Mouse (Mus musculus): ENCODE results near the gene Slc43a1. TPM values are rescaled to one million over a fixed set of nuclear protein-coding genes. Genes with fewer than 3 reads are reported as not detected.
A peak's percentile ranks its signal among the peaks of the same experiment; 100 is the strongest.

Slc43a1 gene
- polyA plus RNA-seq, 1 experiment from 2014 or later = 15.1 TPM

DNA sequence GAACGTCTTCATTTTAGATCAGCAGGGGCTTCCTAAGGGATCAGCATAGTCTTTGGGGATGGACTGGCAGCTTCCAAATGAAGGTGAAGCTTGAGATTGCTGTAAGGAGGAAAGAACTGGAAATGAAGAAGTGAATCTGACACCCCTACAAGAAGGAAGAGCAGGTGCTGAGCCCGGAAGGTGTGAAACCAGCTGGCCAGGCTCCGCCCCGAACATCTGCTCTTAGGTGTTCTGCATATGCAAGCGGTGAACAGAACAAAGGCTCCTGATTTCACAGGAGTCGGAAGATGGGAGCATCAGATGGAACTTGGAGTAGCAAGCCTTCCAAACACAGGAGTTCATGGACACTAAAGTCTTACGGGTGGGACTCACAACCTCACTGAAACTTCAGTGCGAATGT, 1.5 kb upstream of the Slc43a1 start:
- no peaks in the 10 kb centered on the region for H3K36me3 ChIP-seq
- ATAC-seq (ENCODE audit: borderline replicate concordance, extremely low read depth, low FRiP score, low TSS enrichment) = no peak
- no peak overlapping the region for H3K4me3 ChIP-seq
- peaks cover 31% of the 10 kb centered on the region for H3K4me1 ChIP-seq
- H3K9me3 ChIP-seq = no peaks in the 10 kb centered on the region
- WGBS = 49% methylated on average over 8 of the region's 8 CpGs
- H3K27ac ChIP-seq = no peak overlapping the region
- H3K4me2 ChIP-seq = no peak overlapping the region
- H3K9ac ChIP-seq = no peak overlapping the region
- peaks cover 13% of the 10 kb centered on the region; the same call in 1 of the 2 replicates for H3K27me3 ChIP-seq

DNA sequence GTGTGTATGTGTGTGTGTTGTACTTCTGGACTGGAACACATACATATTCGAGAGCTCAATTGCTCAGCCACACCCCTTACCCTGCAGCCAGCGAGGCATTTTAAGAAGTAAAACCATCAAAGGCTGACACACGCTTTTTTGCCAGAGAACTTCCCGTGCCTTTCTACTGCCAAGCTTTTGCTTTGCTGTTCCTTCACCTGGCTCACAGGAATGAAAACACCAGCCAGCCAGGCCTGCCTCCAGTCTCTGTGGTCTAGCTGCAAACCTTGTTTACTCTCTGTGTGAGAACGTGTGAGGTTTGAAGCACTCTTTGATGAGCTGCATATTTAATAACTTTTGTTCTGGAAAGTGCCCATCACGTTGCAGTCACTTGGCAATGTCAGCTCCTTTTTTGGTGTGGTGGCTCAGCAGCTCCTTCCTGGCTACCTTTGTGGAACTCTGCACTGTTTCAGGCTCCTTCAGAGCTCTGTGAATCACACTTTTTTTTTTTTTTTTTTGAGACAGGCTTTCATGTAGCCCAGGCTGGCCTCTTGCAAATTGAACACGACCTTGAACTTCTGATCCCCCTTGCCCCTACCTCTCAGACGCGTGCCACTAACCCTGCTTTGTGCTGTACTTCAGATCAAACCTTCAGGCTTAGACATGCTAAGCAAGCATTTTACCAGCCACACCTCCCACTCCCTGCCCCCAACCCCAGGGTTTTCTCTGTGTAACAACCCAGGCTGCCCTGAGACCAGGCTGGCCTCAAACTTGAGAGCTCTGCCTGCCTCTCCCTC, 645 bp upstream of the Slc43a1 start:
- peaks cover 30% of the 10 kb centered on the region for H3K4me1 ChIP-seq
- no peak overlapping the region for H3K4me3 ChIP-seq
- H3K4me2 ChIP-seq = peak overlapping the region; percentile 97
- no peak for ATAC-seq (ENCODE audit: borderline replicate concordance, extremely low read depth, low FRiP score, low TSS enrichment)
- WGBS = 27% methylated on average over 9 of the region's 9 CpGs
- peaks cover 13% of the 10 kb centered on the region; the same call in 1 of the 2 replicates for H3K27me3 ChIP-seq
- no peak overlapping the region for H3K27ac ChIP-seq
- no peaks in the 10 kb centered on the region for H3K36me3 ChIP-seq
- no peak overlapping the region for H3K9ac ChIP-seq
- H3K9me3 ChIP-seq = no peaks in the 10 kb centered on the region

DNA sequence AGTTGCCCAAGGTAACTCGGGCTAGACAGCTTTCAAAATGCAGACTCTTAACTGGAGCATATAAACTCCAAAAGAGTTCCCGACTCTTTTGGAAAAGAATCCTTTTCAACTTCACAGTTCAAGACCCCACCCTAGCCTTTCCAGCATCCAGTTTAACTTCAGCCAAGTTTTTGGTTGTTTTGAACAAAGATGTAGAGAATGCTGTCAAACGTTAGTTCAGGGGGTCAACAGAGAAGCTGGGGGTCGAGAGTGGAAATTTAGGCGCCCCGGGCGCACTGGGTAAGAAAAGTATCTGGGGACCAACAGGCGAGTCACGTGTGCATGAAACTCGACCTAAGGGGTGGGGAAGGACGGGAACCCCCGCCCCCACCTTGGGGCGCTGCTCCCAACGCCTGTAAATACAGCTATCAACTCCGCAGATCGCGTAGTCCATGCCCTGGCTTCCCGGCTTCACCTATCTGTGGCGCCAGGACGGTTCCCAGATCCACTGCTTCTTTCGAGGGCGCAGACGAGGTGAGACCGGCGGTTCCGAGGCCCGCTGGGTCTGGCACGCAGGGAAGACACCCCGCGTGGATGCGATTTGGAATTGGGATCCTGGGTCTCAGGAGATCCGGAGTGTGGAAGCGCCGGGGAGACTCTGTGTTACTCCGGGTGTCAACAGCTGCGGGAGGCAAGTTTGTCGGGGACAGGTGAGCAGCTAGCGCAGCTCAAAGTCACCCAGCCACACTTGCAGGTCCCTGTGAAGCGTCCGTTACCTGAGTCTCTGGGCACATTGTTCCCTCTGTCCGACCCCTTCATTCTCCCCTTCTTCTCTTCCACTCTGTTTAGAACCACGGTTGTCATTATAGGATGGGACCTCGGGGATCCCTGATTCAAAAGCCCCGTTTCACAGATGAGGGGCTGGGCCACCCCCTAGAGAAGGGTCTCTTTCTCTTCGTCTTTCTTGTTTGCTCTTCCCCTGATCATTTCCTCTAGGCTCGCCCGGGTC, 637 bp downstream of the Slc43a1 start:
- Histone ChIP-seq H3K4me2 (peak overlapping the region; percentile 97), H3K4me1 (peaks cover 30% of the 10 kb centered on the region), H3K9ac (peak overlapping the region; percentile 70), H3K9me3 (no peaks in the 10 kb centered on the region), H3K4me3 (peak overlapping the region; percentile 63), H3K27ac (peak overlapping the region; percentile 93), H3K36me3 (no peaks in the 10 kb centered on the region), H3K27me3 (peaks cover 13% of the 10 kb centered on the region; the same call in 1 of the 2 replicates)
- peak; percentile 27; the same call in 1 of the 2 replicates for ATAC-seq (ENCODE audit: borderline replicate concordance, extremely low read depth, low FRiP score, low TSS enrichment)
- WGBS = under 1% methylated on average over 47 of the region's 47 CpGs

GRCm38 (mm10) chr2:84840016-84840747, 1.5 kb downstream of the Slc43a1 start:
- Histone ChIP-seq H3K9ac (peak overlapping the region; percentile 70), H3K4me1 (peaks cover 36% of the 10 kb centered on the region)
- under 1% methylated on average over 54 of the region's 54 CpGs for WGBS

GRCm38 (mm10) chr2:84840748-84841563, 2.3 kb downstream of the Slc43a1 start:
- peak; percentile 11; the same call in 1 of the 2 replicates for ATAC-seq (ENCODE audit: borderline replicate concordance, extremely low read depth, low FRiP score, low TSS enrichment)
- Histone ChIP-seq H3K4me3 (peak overlapping the region; percentile 63), H3K36me3 (no peaks in the 10 kb centered on the region), H3K9me3 (no peaks in the 10 kb centered on the region), H3K27ac (peak overlapping the region; percentile 93), H3K4me1 (peaks cover 38% of the 10 kb centered on the region), H3K27me3 (peaks cover 8% of the 10 kb centered on the region; the same call in 1 of the 2 replicates), H3K4me2 (peak overlapping the region; percentile 97), H3K9ac (peak overlapping the region; percentile 70)
- WGBS = 4% methylated on average over 17 of the region's 17 CpGs

More at GRCm38 (mm10) chr2:84840016-84840747, 1.5 kb downstream of the Slc43a1 start:
- no peaks in the 10 kb centered on the region for H3K9me3 ChIP-seq
- peak; percentile 91 for ATAC-seq (ENCODE audit: borderline replicate concordance, extremely low read depth, low FRiP score, low TSS enrichment)
- no peaks in the 10 kb centered on the region for H3K36me3 ChIP-seq
- H3K4me2 ChIP-seq = peak overlapping the region; percentile 97
- peak overlapping the region; percentile 63 for H3K4me3 ChIP-seq
- H3K27ac ChIP-seq = peak overlapping the region; percentile 93
- H3K27me3 ChIP-seq = peaks cover 13% of the 10 kb centered on the region; the same call in 1 of the 2 replicates

DNA sequence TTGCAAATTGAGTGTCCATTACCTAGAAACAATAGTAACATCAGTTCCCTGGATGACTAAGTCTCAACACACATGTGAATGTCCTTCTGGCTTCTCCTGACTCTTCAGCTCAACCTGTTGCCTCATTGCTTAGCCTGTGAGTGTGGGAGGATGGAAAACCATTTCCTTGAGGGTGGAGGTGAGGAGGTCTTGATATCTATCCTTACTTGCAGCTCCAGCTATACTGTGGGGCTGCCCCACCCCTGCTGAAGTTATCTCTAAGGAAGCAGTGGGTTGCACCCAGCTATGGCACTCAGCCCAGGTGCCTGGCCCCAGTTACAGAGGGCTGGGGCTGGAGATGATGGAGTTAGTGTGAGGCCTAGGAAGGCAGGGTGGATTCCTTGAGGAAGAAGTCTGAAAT, 3.3 kb downstream of the Slc43a1 start:
- no peak for ATAC-seq (ENCODE audit: borderline replicate concordance, extremely low read depth, low FRiP score, low TSS enrichment)

GRCm38 (mm10) chr2:84843654-84844053, 5.0 kb downstream of the Slc43a1 start:
- H3K36me3 ChIP-seq = no peaks in the 10 kb centered on the region
- H3K9ac ChIP-seq = no peak overlapping the region
- peaks cover 35% of the 10 kb centered on the region for H3K4me1 ChIP-seq
- WGBS = 60% methylated on average over 6 of the region's 6 CpGs
- no peak overlapping the region for H3K4me3 ChIP-seq
- no peak overlapping the region for H3K27ac ChIP-seq
- ATAC-seq (ENCODE audit: borderline replicate concordance, extremely low read depth, low FRiP score, low TSS enrichment) = no peak
- H3K27me3 ChIP-seq = peaks cover under 1% of the 10 kb centered on the region; the same call in 1 of the 2 replicates
- H3K9me3 ChIP-seq = no peaks in the 10 kb centered on the region
- H3K4me2 ChIP-seq = no peak overlapping the region

More for the DNA sequence above, 3.3 kb downstream of the Slc43a1 start:
- Histone ChIP-seq H3K4me2 (peak overlapping the region; percentile 97), H3K9ac (no peak overlapping the region), H3K4me3 (no peak overlapping the region; the same call in 1 of the 2 replicates), H3K27me3 (peaks cover 8% of the 10 kb centered on the region; the same call in 1 of the 2 replicates), H3K4me1 (peaks cover 38% of the 10 kb centered on the region), H3K27ac (no peak overlapping the region), H3K9me3 (no peaks in the 10 kb centered on the region), H3K36me3 (no peaks in the 10 kb centered on the region)

DNA sequence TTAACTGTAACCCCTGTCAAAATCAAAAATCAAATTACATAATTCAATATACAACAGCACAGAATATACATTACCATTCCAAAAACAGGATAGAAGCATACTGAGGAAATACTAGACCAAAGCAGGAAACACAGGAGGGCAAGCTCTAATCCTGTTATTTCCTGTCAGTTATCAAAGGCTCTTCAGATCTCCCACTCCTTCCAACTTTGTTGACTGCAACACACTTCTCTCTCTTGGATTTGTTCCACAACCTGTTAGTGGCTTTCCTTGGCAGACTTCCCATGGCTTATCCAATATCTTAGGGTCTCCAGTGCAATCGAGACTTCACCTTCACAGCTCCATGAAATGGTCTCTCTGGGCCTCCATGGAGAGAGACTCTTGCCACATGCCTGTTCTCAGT, 6.6 kb downstream of the Slc43a1 start:
- Histone ChIP-seq H3K9ac (no peak overlapping the region), H3K4me1 (peaks cover 32% of the 10 kb centered on the region)
- WGBS = 23% methylated on average over 1 of the region's 1 CpGs

GRCm38 (mm10) chr2:84850407-84851129, 11.9 kb downstream of the Slc43a1 start:
- Histone ChIP-seq H3K4me3 (peak overlapping the region; percentile 22), H3K9ac (no peak overlapping the region), H3K4me2 (peak overlapping the region; percentile 50), H3K36me3 (peaks cover 24% of the 10 kb centered on the region), H3K9me3 (no peaks in the 10 kb centered on the region), H3K27ac (peak overlapping the region; percentile 59), H3K4me1 (peaks cover 22% of the 10 kb centered on the region), H3K27me3 (no peaks in the 10 kb centered on the region)
- 44% methylated on average over 7 of the region's 7 CpGs for WGBS
- ATAC-seq (ENCODE audit: borderline replicate concordance, extremely low read depth, low FRiP score, low TSS enrichment) = peak; percentile 81

More for the DNA sequence above, 6.6 kb downstream of the Slc43a1 start:
- H3K36me3 ChIP-seq = 0 out of 2 replicates have a peak, but pooled peaks cover 10% of the 10 kb centered on the region
- no peak overlapping the region for H3K4me3 ChIP-seq
- no peak overlapping the region for H3K27ac ChIP-seq
- H3K27me3 ChIP-seq = no peaks in the 10 kb centered on the region
- no peaks in the 10 kb centered on the region for H3K9me3 ChIP-seq
- no peak overlapping the region for H3K4me2 ChIP-seq
- no peak for ATAC-seq (ENCODE audit: borderline replicate concordance, extremely low read depth, low FRiP score, low TSS enrichment)
